Mouse (Mus musculus) macrophage (primary cell): ENCODE results near the gene Lat2. TPM values are rescaled to one million over a fixed set of nuclear protein-coding genes. Genes with fewer than 3 reads are reported as not detected.

Source experiments
- H3K27ac ChIP-seq: fragments of 350-480 bp; formaldehyde crosslinking; 2 replicates; pipeline ENCODE4 v1.9.0; 2021
- H3K36me3 ChIP-seq: fragments of 350-480 bp; formaldehyde crosslinking; 2 replicates; pipeline ENCODE4 v1.9.0; 2021; ENCODE audit errors: inconsistent target
- H3K4me3 ChIP-seq: fragments of 350-480 bp; formaldehyde crosslinking; 2 replicates; pipeline ENCODE4 v1.9.0; 2021; ENCODE audit errors: inconsistent target
- H3K79me2 ChIP-seq: fragments of 350-480 bp; formaldehyde crosslinking; 2 replicates; pipeline ENCODE4 v1.9.0; 2021; ENCODE audit errors: inconsistent target
- WGBS: methylation state at CpG from one replicate; pipeline ENCODE4 v1.1.7; 2026; ENCODE audit warnings: inconsistent platforms; ENCODE audit not compliant: missing documents; 5-methylcytosine and 5-hydroxymethylcytosine counted together
- polyA plus RNA-seq: library from polyadenylated mRNA; stranded (reverse); fragments of 250-400 nt; gene quantifications from 3 replicates; pipeline ENCODE4 v1.2.4, GENCODE M21; 2018; ENCODE audit warnings: inconsistent platforms

The Lat2 gene
- polyA plus RNA-seq, 1 experiment from 2014 or later: 275 TPM

DNA sequence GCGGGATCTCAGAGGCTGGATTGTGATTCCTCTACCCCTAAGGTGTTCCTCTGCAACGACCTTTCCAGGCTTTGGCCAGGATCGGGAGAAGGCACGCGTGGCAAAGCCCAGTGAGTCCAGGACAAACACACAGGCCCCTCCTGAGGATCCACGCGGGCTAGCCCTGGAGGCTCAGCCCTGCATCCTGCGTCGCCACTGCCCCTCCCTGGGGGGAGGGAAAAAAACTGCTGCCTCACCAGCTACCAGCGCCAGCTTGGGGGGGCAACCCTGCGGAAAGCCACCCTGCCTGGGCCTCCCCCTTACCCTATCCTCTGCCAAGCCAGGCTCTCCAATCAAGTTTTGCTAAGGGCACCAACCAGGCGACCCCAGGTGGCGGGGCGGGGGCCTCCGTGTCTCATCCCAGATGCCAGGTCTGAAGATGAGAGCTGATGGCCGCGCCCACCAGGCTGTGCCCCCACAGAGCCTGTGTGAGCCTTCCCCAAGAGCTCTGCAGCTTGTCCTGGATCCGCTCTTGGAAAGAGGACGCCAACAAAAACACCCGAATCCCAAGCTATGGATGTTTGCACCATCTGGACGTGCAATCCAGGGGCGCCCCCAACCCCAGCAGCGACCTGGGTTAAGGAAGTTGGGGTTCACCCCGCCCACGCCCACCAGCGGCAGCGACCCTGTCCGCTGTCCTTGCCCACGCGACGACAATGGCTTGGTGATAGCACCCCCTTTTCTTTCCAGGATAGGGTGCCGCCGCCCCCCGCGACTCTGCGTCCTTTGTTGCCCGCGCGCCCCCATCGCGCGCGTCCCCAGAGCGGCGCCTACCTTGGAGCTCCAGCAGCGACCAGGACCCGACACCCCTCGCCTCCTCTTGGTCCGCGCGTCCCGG is 63.4 kb downstream of the Lat2 start:
- peaks cover 53% of the 10 kb centered on the region for H3K79me2 ChIP-seq
- peak overlapping the region; percentile 59 for H3K4me3 ChIP-seq
- H3K36me3 ChIP-seq: no peaks in the 10 kb centered on the region
- WGBS: 3% methylated on average over 52 of the region's 52 CpGs
- no peak overlapping the region for H3K27ac ChIP-seq

DNA sequence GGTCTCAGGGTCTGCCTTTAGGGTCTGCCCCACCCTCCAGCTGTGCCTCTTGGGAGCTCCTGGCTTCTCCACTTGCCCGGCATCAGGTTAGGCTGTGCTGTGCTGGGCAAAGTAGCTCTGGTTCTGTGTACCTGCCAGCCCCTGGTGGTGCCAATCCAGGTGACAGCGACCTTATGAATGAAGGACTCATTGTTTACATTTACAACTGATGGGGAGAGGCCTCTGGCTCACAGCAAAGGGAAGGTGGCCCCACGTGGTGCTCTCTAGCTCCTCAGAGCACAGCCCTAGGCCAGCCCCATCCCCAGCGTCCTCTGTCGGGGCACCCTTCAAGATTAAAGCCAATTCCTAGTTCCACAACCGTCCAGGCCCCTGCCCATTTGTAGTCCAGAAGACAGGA is 64.0 kb downstream of the Lat2 start:
- H3K4me3 ChIP-seq: peak overlapping the region; percentile 59
- no peak overlapping the region for H3K27ac ChIP-seq
- H3K79me2 ChIP-seq: peaks cover 59% of the 10 kb centered on the region
- 33% methylated on average over 6 of the region's 6 CpGs for WGBS
- H3K36me3 ChIP-seq: no peaks in the 10 kb centered on the region

Other genes starting within 250 kb of the Lat2 start
- gene Gtf2ird1, start 158.3 kb downstream of the Lat2 start, polyA plus RNA-seq: 6.7 to 13.2 TPM (median 12.1 TPM) in 3 replicates
- 12.7 to 25.8 TPM (median 14.6 TPM) in 3 replicates for gene Clip2, start 62.6 kb downstream of the Lat2 start, polyA plus RNA-seq
- not detected in 3 replicates for gene Syna, start 54.9 kb downstream of the Lat2 start, polyA plus RNA-seq
- 65.2 to 94.5 TPM (median 74.5 TPM) in 3 replicates for gene Rfc2, start 33.7 kb downstream of the Lat2 start, polyA plus RNA-seq
- 92.6 to 190 TPM (median 145 TPM) in 3 replicates for gene Eif4h, start 24.5 kb upstream of the Lat2 start, polyA plus RNA-seq
- gene Limk1, start 73.6 kb upstream of the Lat2 start, polyA plus RNA-seq: 16.9 to 25.3 TPM (median 20.3 TPM) in 3 replicates
- not detected in 3 replicates for gene Eln, start 132.3 kb upstream of the Lat2 start, polyA plus RNA-seq